Mouse (Mus musculus): ENCODE data around the gene Vps37d. TPM values are rescaled to one million over a fixed set of nuclear protein-coding genes. Genes with fewer than 3 reads are reported as not detected.

Vps37d gene
- 39.5 and 47.8 TPM in 2 replicates for polyA plus RNA-seq (2015; fragmentation: Nextera tagmentation; extraction: Ambion mirVana)

DNA sequence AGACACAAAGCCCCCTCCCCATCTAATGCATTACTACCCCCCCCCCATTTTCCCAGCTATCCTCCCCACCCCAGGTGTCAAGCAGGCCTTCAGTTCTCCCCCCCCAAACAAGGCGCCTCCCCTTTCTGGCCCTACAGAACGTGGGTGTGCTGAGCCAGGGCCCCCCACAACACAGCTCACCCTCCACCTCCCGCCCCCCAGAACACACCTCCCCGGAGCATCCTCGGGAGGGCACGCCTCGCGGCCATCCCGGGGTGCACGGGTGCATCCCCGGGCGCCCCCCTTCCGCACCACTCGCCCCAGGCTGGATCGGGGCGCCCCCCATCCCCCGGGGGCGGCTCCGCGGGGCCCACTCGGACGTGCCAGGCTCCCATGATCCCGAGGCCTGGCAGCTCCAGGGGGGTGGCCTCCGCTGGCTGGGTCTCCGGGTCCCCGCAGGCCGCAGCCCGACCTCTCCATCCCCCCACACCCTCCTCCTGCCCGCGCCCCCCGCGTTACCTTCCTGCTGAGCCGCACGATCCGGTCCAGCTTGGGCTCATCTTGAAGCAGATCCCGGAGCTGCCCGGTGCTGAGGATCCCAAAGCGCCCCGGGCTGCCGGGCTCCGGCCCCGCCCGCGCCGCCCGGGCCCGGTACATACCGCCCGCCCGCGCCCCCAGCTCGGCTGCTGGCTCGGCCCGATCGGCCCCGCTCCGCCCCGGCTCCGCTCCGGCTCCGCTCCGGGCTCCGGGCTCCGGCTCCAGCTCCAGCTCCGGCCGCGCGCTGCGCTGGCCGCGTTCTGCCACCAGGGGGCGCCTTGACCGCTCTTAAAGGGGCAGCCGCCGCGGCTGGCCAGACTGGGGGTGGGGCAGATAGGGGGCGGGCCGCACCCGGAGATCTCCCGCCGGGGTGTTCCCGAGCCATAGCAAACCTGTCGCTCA is at the start of gene Vps37d:
Vps37d (minus strand) TSS at position 703 of the 918 bp plus-strand sequence.
- peak; percentile 84 for ATAC-seq (replicated peaks)
- peaks cover 24% of the 10 kb centered on the region for H3K4me1 ChIP-seq
- peak within 1 kb of the TSS; percentile 100 for H3K4me3 ChIP-seq
- H3K27me3 ChIP-seq (replicated peaks), result no peaks in the 10 kb centered on the region
- H3K27ac ChIP-seq, result peak within 1 kb of the TSS; percentile 95
- peak within 1 kb of the TSS; percentile 100 for H3K9ac ChIP-seq
- WGBS, result under 1% methylated on average over 70 of the region's 83 CpGs
- H3K9me3 ChIP-seq, result no peaks in the 10 kb centered on the region
- peaks cover 2% of the 10 kb centered on the region; the same call in 1 of the 2 replicates for H3K36me3 ChIP-seq (replicated peaks)
- peak within 1 kb of the TSS; percentile 67 for H3K4me2 ChIP-seq

- no peak overlapping the region for H3K4me2 ChIP-seq
- WGBS, result 84% methylated on average over 6 of the region's 6 CpGs
- no peaks in the 10 kb centered on the region for H3K36me3 ChIP-seq (replicated peaks)
- H3K9me3 ChIP-seq, result no peaks in the 10 kb centered on the region
- no peak overlapping the region for H3K4me3 ChIP-seq
- no peak for ATAC-seq (replicated peaks)
- H3K27ac ChIP-seq, result no peak overlapping the region
- H3K4me1 ChIP-seq, result no peaks in the 10 kb centered on the region
- H3K27me3 ChIP-seq (replicated peaks), result peaks cover 6% of the 10 kb centered on the region; the same call in 1 of the 2 replicates
- no peak overlapping the region for H3K9ac ChIP-seq
Measured at GRCm38 (mm10) chr5:135127669-135128068, 49.6 kb upstream of the Vps37d start.

- Histone ChIP-seq H3K4me3 (no peak overlapping the region), H3K27me3 (replicated peaks) (no peaks in the 10 kb centered on the region), H3K4me1 (no peaks in the 10 kb centered on the region), H3K4me2 (no peak overlapping the region), H3K36me3 (replicated peaks) (no peaks in the 10 kb centered on the region), H3K9me3 (no peaks in the 10 kb centered on the region), H3K27ac (no peak overlapping the region), H3K9ac (no peak overlapping the region)
- no peak for ATAC-seq (replicated peaks)
- 59% methylated on average over 6 of the region's 6 CpGs for WGBS
Measured at GRCm38 (mm10) chr5:135126121-135126520, 48.1 kb upstream of the Vps37d start.

DNA sequence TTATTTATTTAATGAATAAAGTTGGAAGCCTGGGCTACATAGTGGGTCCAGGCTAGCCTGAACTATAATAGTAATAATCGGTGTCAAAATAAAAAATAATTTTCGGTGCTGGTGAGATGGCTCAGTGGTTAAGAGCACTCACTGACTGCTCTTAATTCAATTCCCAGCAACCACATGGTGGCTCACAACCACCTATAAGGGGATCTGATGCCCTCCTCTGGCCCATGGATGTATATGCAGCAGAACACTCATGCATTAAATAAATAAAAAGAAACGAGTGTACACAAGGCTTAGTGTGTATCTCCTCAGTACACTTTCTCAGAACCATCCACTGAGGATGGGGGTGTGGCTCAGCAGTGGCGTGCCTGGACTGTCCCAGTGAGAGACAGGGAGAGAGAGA is 42.7 kb upstream of the Vps37d start:
- H3K27ac ChIP-seq, result no peak overlapping the region
- no peaks in the 10 kb centered on the region for H3K36me3 ChIP-seq (replicated peaks)
- H3K9ac ChIP-seq, result no peak overlapping the region
- no peaks in the 10 kb centered on the region for H3K9me3 ChIP-seq
- H3K4me1 ChIP-seq, result no peaks in the 10 kb centered on the region
- no peak overlapping the region for H3K4me2 ChIP-seq
- H3K27me3 ChIP-seq (replicated peaks), result no peaks in the 10 kb centered on the region
- no peak overlapping the region for H3K4me3 ChIP-seq
- ATAC-seq (replicated peaks), result no peak
- WGBS, result 70% methylated on average over 4 of the region's 4 CpGs

GRCm38 (mm10) chr5:135118589-135119081 is 40.6 kb upstream of the Vps37d start:
- Histone ChIP-seq H3K4me2 (no peak overlapping the region), H3K9me3 (no peaks in the 10 kb centered on the region), H3K9ac (no peak overlapping the region), H3K27me3 (replicated peaks) (no peaks in the 10 kb centered on the region), H3K4me1 (no peaks in the 10 kb centered on the region), H3K4me3 (no peak overlapping the region), H3K36me3 (replicated peaks) (no peaks in the 10 kb centered on the region), H3K27ac (no peak overlapping the region)
- WGBS, result 34% methylated on average over 6 of the region's 6 CpGs
- ATAC-seq (replicated peaks), result no peak

- WGBS, result 92% methylated on average over 8 of the region's 8 CpGs
- H3K27ac ChIP-seq, result no peak overlapping the region
- ATAC-seq (replicated peaks), result no peak
- H3K27me3 ChIP-seq (replicated peaks), result no peaks in the 10 kb centered on the region; the same call in 1 of the 2 replicates
- H3K4me1 ChIP-seq, result no peaks in the 10 kb centered on the region
- H3K4me3 ChIP-seq, result no peak overlapping the region
- H3K36me3 ChIP-seq (replicated peaks), result no peaks in the 10 kb centered on the region
- H3K9me3 ChIP-seq, result no peaks in the 10 kb centered on the region
- no peak overlapping the region for H3K4me2 ChIP-seq
- no peak overlapping the region for H3K9ac ChIP-seq
Measured at GRCm38 (mm10) chr5:135115241-135115640, 37.2 kb upstream of the Vps37d start.

- Histone ChIP-seq H3K4me3 (no peak overlapping the region), H3K36me3 (replicated peaks) (no peaks in the 10 kb centered on the region), H3K27ac (no peak overlapping the region), H3K4me2 (no peak overlapping the region), H3K27me3 (replicated peaks) (peaks cover 9% of the 10 kb centered on the region), H3K9me3 (no peaks in the 10 kb centered on the region), H3K4me1 (no peaks in the 10 kb centered on the region), H3K9ac (no peak overlapping the region)
- ATAC-seq (replicated peaks), result no peak
- WGBS, result 81% methylated on average over 12 of the region's 12 CpGs
Measured at GRCm38 (mm10) chr5:135113782-135114181, 35.7 kb upstream of the Vps37d start.

GRCm38 (mm10) chr5:135109976-135110375 is 31.9 kb upstream of the Vps37d start:
- Histone ChIP-seq H3K4me3 (no peak overlapping the region), H3K4me2 (no peak overlapping the region), H3K9me3 (no peaks in the 10 kb centered on the region), H3K4me1 (peaks cover 14% of the 10 kb centered on the region), H3K27me3 (replicated peaks) (peaks cover 42% of the 10 kb centered on the region), H3K27ac (no peak overlapping the region), H3K9ac (no peak overlapping the region), H3K36me3 (replicated peaks) (no peaks in the 10 kb centered on the region)
- ATAC-seq (replicated peaks), result no peak
- WGBS, result 56% methylated on average over 6 of the region's 6 CpGs

- ATAC-seq (replicated peaks), result no peak
- Histone ChIP-seq H3K27ac (no peak overlapping the region), H3K4me1 (peaks cover 14% of the 10 kb centered on the region), H3K36me3 (replicated peaks) (no peaks in the 10 kb centered on the region), H3K9me3 (no peaks in the 10 kb centered on the region), H3K27me3 (replicated peaks) (peaks cover 45% of the 10 kb centered on the region), H3K4me2 (no peak overlapping the region), H3K9ac (no peak overlapping the region), H3K4me3 (no peak overlapping the region)
- 95% methylated on average over 3 of the region's 3 CpGs for WGBS
Measured at GRCm38 (mm10) chr5:135109426-135109825, 31.4 kb upstream of the Vps37d start.

- Histone ChIP-seq H3K27me3 (replicated peaks) (peaks cover 49% of the 10 kb centered on the region), H3K4me2 (no peak overlapping the region), H3K9me3 (no peaks in the 10 kb centered on the region), H3K27ac (no peak overlapping the region), H3K4me1 (peaks cover 14% of the 10 kb centered on the region), H3K36me3 (replicated peaks) (no peaks in the 10 kb centered on the region), H3K9ac (no peak overlapping the region), H3K4me3 (no peak overlapping the region)
- 69% methylated on average over 6 of the region's 6 CpGs for WGBS
- ATAC-seq (replicated peaks), result no peak
Measured at GRCm38 (mm10) chr5:135109017-135109416, 31.0 kb upstream of the Vps37d start.

DNA sequence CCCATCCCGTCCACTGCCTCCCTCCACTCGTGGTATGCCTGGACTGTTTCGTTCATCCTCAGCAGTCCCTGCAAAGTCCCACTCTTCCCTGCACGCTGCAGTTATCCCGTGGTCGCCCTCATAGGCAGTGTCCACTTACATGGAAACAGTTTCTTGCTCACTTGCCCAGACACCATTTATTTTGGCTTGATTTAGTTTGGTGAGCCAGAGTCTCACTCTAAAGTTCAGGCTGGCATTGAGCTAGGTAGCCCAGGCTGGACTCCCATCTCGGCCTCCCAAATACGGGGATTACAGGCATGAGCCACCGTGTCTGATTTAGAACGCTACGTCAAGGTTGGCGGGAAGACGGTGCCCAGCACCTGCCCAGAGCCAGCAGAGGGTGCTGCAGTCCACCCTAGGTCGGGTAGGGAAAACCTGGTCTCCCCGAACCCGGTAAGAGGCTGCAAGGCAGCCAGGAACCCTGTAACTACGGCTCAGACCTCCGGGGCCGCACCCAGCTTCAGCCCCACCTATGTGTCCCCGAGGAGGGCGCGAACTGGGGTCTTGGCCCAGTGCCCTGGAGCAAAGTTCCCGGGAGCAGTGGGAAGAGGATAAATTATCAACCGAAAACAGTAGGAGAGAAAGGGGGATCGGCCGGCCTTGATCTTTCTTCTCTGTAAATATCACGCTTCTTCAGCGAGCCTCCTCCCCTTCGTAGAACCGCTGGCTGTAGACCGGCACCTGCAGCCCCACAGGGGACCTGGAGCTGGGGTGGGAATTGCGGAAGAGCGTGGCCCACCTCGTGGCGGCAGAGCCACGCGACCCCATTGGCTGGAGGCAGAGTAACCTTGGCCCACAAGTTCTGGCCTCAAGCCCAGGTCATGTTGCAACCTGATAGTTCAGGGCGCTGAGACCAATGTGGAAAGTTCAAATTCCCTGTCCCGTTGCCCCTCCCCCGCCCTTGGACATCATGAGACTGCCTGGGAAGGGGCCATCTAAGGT is 29.7 kb upstream of the Vps37d start:
- Histone ChIP-seq H3K27me3 (replicated peaks) (peaks cover 50% of the 10 kb centered on the region), H3K36me3 (replicated peaks) (no peaks in the 10 kb centered on the region), H3K9me3 (no peaks in the 10 kb centered on the region), H3K4me1 (peaks cover 14% of the 10 kb centered on the region), H3K27ac (no peak overlapping the region), H3K9ac (no peak overlapping the region), H3K4me2 (peak overlapping the region; percentile 80), H3K4me3 (peak overlapping the region; percentile 45)
- WGBS, result 12% methylated on average over 40 of the region's 40 CpGs
- ATAC-seq (replicated peaks), result no peak

DNA sequence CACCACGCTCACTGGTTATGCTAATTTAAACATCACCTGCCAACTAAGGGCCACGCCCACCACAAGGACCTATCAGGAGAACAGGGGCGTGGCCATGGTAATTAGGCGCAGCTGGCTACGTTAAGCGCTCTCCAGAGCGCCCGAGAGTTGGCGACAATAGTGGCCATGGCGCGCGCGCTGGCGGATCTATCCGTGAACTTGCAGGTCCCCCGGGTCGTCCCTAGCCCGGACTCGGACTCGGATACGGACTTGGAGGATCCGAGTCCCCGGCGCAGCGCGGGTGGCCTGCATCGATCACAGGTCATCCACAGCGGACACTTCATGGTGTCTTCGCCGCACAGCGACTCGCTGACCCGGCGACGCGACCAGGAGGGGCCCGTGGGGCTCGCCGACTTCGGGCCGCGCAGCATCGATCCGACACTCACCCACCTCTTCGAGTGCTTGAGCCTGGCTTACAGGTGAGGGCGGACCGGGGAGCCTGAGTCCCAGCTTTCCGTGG is 28.7 kb upstream of the Vps37d start:
- WGBS, result 0% methylated on average over 48 of the region's 48 CpGs
- peaks cover 50% of the 10 kb centered on the region for H3K27me3 ChIP-seq (replicated peaks)
- H3K27ac ChIP-seq, result no peak overlapping the region
- H3K36me3 ChIP-seq (replicated peaks), result no peaks in the 10 kb centered on the region
- H3K9me3 ChIP-seq, result no peaks in the 10 kb centered on the region
- ATAC-seq (replicated peaks), result peak; percentile 80
- H3K4me1 ChIP-seq, result peaks cover 14% of the 10 kb centered on the region
- peak overlapping the region; percentile 32; the same call in 1 of the 2 replicates for H3K9ac ChIP-seq
- peak overlapping the region; percentile 45 for H3K4me3 ChIP-seq
- peak overlapping the region; percentile 80 for H3K4me2 ChIP-seq
